10 mouse cellular contexts compared by ENCODE assay signal in genomic region chr10:25313856-25314584, GRCm38 (mm10). TPM values are rescaled to one million over a fixed set of nuclear protein-coding genes. Genes with fewer than 3 reads are reported as not detected.
DNase-seq lines count a peak whose midpoint lies in the region; ATAC-seq and TF ChIP-seq lines count a peak whose summit lies in the region.
"Had no signal": no experiment of that assay in that cellular context is flagged by ENCODE, and none has a peak within 500 bp of the region (broad histone marks: within the 10 kb centered on the region; RNA-seq: fewer than 3 reads in every experiment).

No protein-coding gene starts in this region.

- no peak overlapping the region for H3K27ac ChIP-seq in heart, embryonic 12.5 days (ENCODE audit: poor library complexity, severe bottlenecking)
- H3K27ac ChIP-seq in heart, adult 2 months, result no peak overlapping the region
- H3K27ac ChIP-seq in hindbrain, embryonic 11.5 days (ENCODE audit: low read depth, low read length), result no peak overlapping the region
- no peak overlapping the region for H3K27ac ChIP-seq in midbrain, embryonic 11.5 days (ENCODE audit: low read depth, low read length)

- H3K4me2 ChIP-seq in heart, embryonic 12.5 days, result peak overlapping the region; percentile 63
- H3K4me2 ChIP-seq in hindbrain, embryonic 11.5 days (replicated peaks; ENCODE audit: low read depth, low read length), result no peak overlapping the region
- no peak overlapping the region for H3K4me2 ChIP-seq in midbrain, embryonic 11.5 days

- peaks cover 22% of the 10 kb centered on the region for H3K4me1 ChIP-seq in heart, embryonic 12.5 days (replicated peaks)
- H3K4me1 ChIP-seq in heart, adult 2 months (ENCODE audit: control insufficient read depth, insufficient read depth, low read length), result no peaks in the 10 kb centered on the region
- H3K4me1 ChIP-seq in hindbrain, embryonic 11.5 days (replicated peaks; ENCODE audit: control insufficient read depth, insufficient read depth, low read length), result no peaks in the 10 kb centered on the region; the same call in 1 of the 2 replicates
- H3K4me1 ChIP-seq in midbrain, embryonic 11.5 days (ENCODE audit: control insufficient read depth, insufficient read depth, low read length), result 0 out of 2 replicates have a peak, but pooled peaks cover 2% of the 10 kb centered on the region

- no peaks in the 10 kb centered on the region for H3K27me3 ChIP-seq in heart, embryonic 12.5 days (replicated peaks)
- no peaks in the 10 kb centered on the region for H3K27me3 ChIP-seq in heart, adult 2 months (ENCODE audit: control insufficient read depth, insufficient read depth, low read length)
- H3K27me3 ChIP-seq in hindbrain, embryonic 11.5 days (ENCODE audit: control insufficient read depth, insufficient read depth, low read length), result no peaks in the 10 kb centered on the region
- H3K27me3 ChIP-seq in midbrain, embryonic 11.5 days (ENCODE audit: control insufficient read depth, insufficient read depth, low read length), result no peaks in the 10 kb centered on the region
- H3K27me3 ChIP-seq: CH12.LX had no signal

- WGBS in heart, embryonic 12.5 days, result 12% methylated on average over 17 of the region's 17 CpGs
- WGBS in heart, adult 2 months, result 35% methylated on average over 17 of the region's 17 CpGs
- WGBS in hindbrain, embryonic 11.5 days, result 12% methylated on average over 17 of the region's 17 CpGs
- WGBS in midbrain, embryonic 11.5 days, result 5% methylated on average over 17 of the region's 17 CpGs

- H3K4me3 ChIP-seq in heart, embryonic 12.5 days, result peak overlapping the region; percentile 13; the same call in 1 of the 2 replicates
- no peak overlapping the region for H3K4me3 ChIP-seq in heart, adult 2 months
- no peak overlapping the region for H3K4me3 ChIP-seq in hindbrain, embryonic 11.5 days (ENCODE audit: low read depth, low read length)
- H3K4me3 ChIP-seq in midbrain, embryonic 11.5 days (ENCODE audit: low read depth, low read length), result no peak overlapping the region

- ATAC-seq in heart, embryonic 12.5 days (ENCODE audit: insufficient number of reproducible peaks, low FRiP score), result no peak
- no peak for ATAC-seq in hindbrain, embryonic 11.5 days (ENCODE audit: low FRiP score)
- no peak for ATAC-seq in midbrain, embryonic 11.5 days (ENCODE audit: low FRiP score)

- no peaks in the 10 kb centered on the region for H3K9me3 ChIP-seq in heart, embryonic 12.5 days (replicated peaks)
- H3K9me3 ChIP-seq in hindbrain, embryonic 11.5 days (ENCODE audit: control insufficient read depth, low read length), result no peaks in the 10 kb centered on the region
- no peaks in the 10 kb centered on the region for H3K9me3 ChIP-seq in midbrain, embryonic 11.5 days (ENCODE audit: control insufficient read depth, low read length)

- TF ChIP-seq EP300 in heart, adult 2 months (IDR thresholded peaks at IDR 0.05; ENCODE audit: insufficient read depth, low read depth, low read length), result no peak

- no peaks in the 10 kb centered on the region for H3K79me2 ChIP-seq in heart, adult 2 months (replicated peaks; ENCODE audit: control insufficient read depth, insufficient read depth, low read length)

- no peak for DNase-seq in heart, adult 2 months
- DNase-seq in Muller cell, postnatal 12 days (ENCODE audit: inconsistent ontology term), result peak; percentile 62
- peak; percentile 16 for DNase-seq in hindbrain, embryonic 11.5 days (ENCODE audit: low spot score)
- DNase-seq in midbrain, embryonic 11.5 days (ENCODE audit: low spot score, missing footprints), result peak; percentile 86
- DNase-seq in thymus, postnatal 14 days, result no peak
- no peak for DNase-seq in urinary bladder, postnatal 4 days (ENCODE audit: low spot score in 2 of 2)
- no peak for DNase-seq in adrenal gland, adult 18-20 months (ENCODE audit: low spot score in 2 of 2)
- DNase-seq: layer of hippocampus, postnatal 36 days had no signal

- no peak for TF ChIP-seq POLR2A in heart, adult 2 months (IDR thresholded peaks at IDR 0.05; ENCODE audit: insufficient read depth, low read depth, low read length)

- intact Hi-C loops in heart, adult 2 months (cut with DNase I), result no loop called here

- no peaks in the 10 kb centered on the region for H3K36me3 ChIP-seq in heart, embryonic 12.5 days
- no peaks in the 10 kb centered on the region; the same call in 1 of the 2 replicates for H3K36me3 ChIP-seq in heart, adult 2 months (ENCODE audit: control insufficient read depth, insufficient read depth, low read length)
- H3K36me3 ChIP-seq in hindbrain, embryonic 11.5 days (ENCODE audit: control insufficient read depth, insufficient read depth, low read length), result no peaks in the 10 kb centered on the region
- H3K36me3 ChIP-seq in midbrain, embryonic 11.5 days (ENCODE audit: control insufficient read depth, insufficient read depth, low read length), result no peaks in the 10 kb centered on the region

- no peak for TF ChIP-seq CTCF in heart, adult 2 months (IDR thresholded peaks at IDR 0.05)

- H3K9ac ChIP-seq in heart, embryonic 12.5 days, result 0 out of 2 replicates have a peak overlapping the region, but pooled peaks have one; percentile 14
- no peak overlapping the region for H3K9ac ChIP-seq in heart, adult 2 months (ENCODE audit: low read depth, low read length)
- no peak overlapping the region for H3K9ac ChIP-seq in hindbrain, embryonic 11.5 days (ENCODE audit: low read depth, low read length)
- no peak overlapping the region for H3K9ac ChIP-seq in midbrain, embryonic 11.5 days (ENCODE audit: low read length)

RNA-seq across cellular contexts. Expression of gene Akap7, which starts 6.3 kb away (rescaled TPM):
- 38.3 and 38.6 TPM in 2 replicates for polyA plus RNA-seq in heart, embryonic 12.5 days (2016; fragmentation: Nextera tagmentation; extraction: Ambion mirVana)
- total RNA-seq in heart, adult 2 months (2021), result 10 to 100 TPM; 56.2 to 59.1 TPM
- polyA plus RNA-seq in heart, adult 2 months (2012; rRNA removed), result 17.2 and 31.1 TPM in 2 replicates
- 17.7 and 22.6 TPM in 2 replicates for polyA plus RNA-seq in hindbrain, embryonic 11.5 days (2014; fragmentation: Nextera tagmentation; extraction: Ambion mirVana)
- polyA plus RNA-seq in midbrain, embryonic 11.5 days (2014; fragmentation: Nextera tagmentation; extraction: Ambion mirVana), result 20.5 and 22.1 TPM in 2 replicates
- 10 to 100 TPM; 64.9 to 65.4 TPM for total RNA-seq in adrenal gland, adult 18-20 months (2021)

RNA-seq across cellular contexts. Expression of gene Epb41l2, which starts 45.6 kb away (rescaled TPM):
- 61.4 and 64.3 TPM in 2 replicates for polyA plus RNA-seq in heart, embryonic 12.5 days (2016; fragmentation: Nextera tagmentation; extraction: Ambion mirVana)
- total RNA-seq in heart, adult 2 months (2021), result 10 to 100 TPM; 40.5 to 49.1 TPM
- polyA plus RNA-seq in heart, adult 2 months (2012; rRNA removed), result 24.0 and 41.8 TPM in 2 replicates
- polyA plus RNA-seq in hindbrain, embryonic 11.5 days (2014; fragmentation: Nextera tagmentation; extraction: Ambion mirVana), result 42.4 and 47.1 TPM in 2 replicates
- 39.4 and 40.8 TPM in 2 replicates for polyA plus RNA-seq in midbrain, embryonic 11.5 days (2014; fragmentation: Nextera tagmentation; extraction: Ambion mirVana)
- total RNA-seq in adrenal gland, adult 18-20 months (2021), result 10 to 100 TPM; 49.6 to 94.7 TPM

Comparison
In these comparisons a context has a peak if more than half of its experiments do, and no peak if none do; other contexts are left out.
1. DNase-seq: peak in Muller cell, postnatal 12 days (single experiment), hindbrain, embryonic 11.5 days (single experiment) and midbrain, embryonic 11.5 days (single experiment); none in heart, adult 2 months (0 of 2), thymus, postnatal 14 days (single experiment), urinary bladder, postnatal 4 days (0 of 2) and adrenal gland, adult 18-20 months (0 of 2).